ENCODE assay signal across 35 mouse cellular contexts in genomic region chr4:59106661-59107060, GRCm38 (mm10). TPM values are rescaled to one million over a fixed set of nuclear protein-coding genes. Genes with fewer than 3 reads are reported as not detected.
"Had no signal": no experiment of that assay in that cellular context is flagged by ENCODE, and none has a peak within 500 bp of the region (broad histone marks: within the 10 kb centered on the region; RNA-seq: fewer than 3 reads in every experiment).

No protein-coding gene starts in this region.

- H3K36me3 ChIP-seq: embryonic facial prominence, embryonic 10.5 days; embryonic facial prominence, embryonic 12.5 days; embryonic facial prominence, embryonic 13.5 days; embryonic facial prominence, embryonic 15.5 days; forebrain, embryonic 10.5 days; forebrain, embryonic 12.5 days; forebrain, embryonic 15.5 days had no signal

- H3K4me3 ChIP-seq: embryonic facial prominence, embryonic 10.5 days; embryonic facial prominence, embryonic 12.5 days; embryonic facial prominence, embryonic 13.5 days; embryonic facial prominence, embryonic 15.5 days; erythroblast, embryonic 14.5 days; forebrain, embryonic 10.5 days; forebrain, embryonic 12.5 days; forebrain, embryonic 13.5 days; forebrain, embryonic 15.5 days; gastrocnemius, adult 2 months; heart, adult 2 months had no signal

- H3K27me3 ChIP-seq: embryonic facial prominence, embryonic 12.5 days; embryonic facial prominence, embryonic 13.5 days; embryonic facial prominence, embryonic 15.5 days; forebrain, embryonic 12.5 days; forebrain, embryonic 13.5 days; forebrain, embryonic 15.5 days had no signal

- H3K4me1 ChIP-seq: embryonic facial prominence, embryonic 10.5 days; embryonic facial prominence, embryonic 12.5 days; embryonic facial prominence, embryonic 13.5 days; embryonic facial prominence, embryonic 15.5 days; forebrain, embryonic 10.5 days; forebrain, embryonic 12.5 days; forebrain, embryonic 13.5 days; forebrain, embryonic 15.5 days had no signal

- DNase-seq: cerebellum, adult 2 months; cerebellum, adult 8-10 months; cerebellum, adult 9-10 months; cerebellum, adult 9-11 months; cerebellum, postnatal 10 days; cerebellum, postnatal 14 days; cerebellum, postnatal 25 days; cerebellum, postnatal 36 days; embryo, embryonic 11 days; forebrain, postnatal 0 days; gastrocnemius, adult 2 months; gastrocnemius, postnatal 10 days; gastrocnemius, postnatal 14 days; gastrocnemius, postnatal 25 days; gastrocnemius, postnatal 36 days; heart, adult 11 months; heart, adult 18-20 months; heart, adult 2 months had no signal

- H3K27ac ChIP-seq: embryonic facial prominence, embryonic 10.5 days; embryonic facial prominence, embryonic 12.5 days; embryonic facial prominence, embryonic 13.5 days; embryonic facial prominence, embryonic 15.5 days; forebrain, embryonic 10.5 days; forebrain, embryonic 12.5 days; forebrain, embryonic 13.5 days; forebrain, embryonic 15.5 days; gastrocnemius, adult 2 months; heart, adult 2 months had no signal

RNA-seq across cellular contexts. Expression of gene AI481877, which starts 32.1 kb away (rescaled TPM):
- polyA plus RNA-seq: cerebellum, adult 2 months; cortical plate, adult 2 months; embryonic facial prominence, embryonic 10.5 days; embryonic facial prominence, embryonic 11.5 days; embryonic facial prominence, embryonic 12.5 days; embryonic facial prominence, embryonic 13.5 days; embryonic facial prominence, embryonic 14.5 days; embryonic facial prominence, embryonic 15.5 days; erythroblast, embryonic 14.5 days; forebrain, embryonic 10.5 days; forebrain, embryonic 11.5 days; forebrain, embryonic 12.5 days; forebrain, embryonic 13.5 days; forebrain, embryonic 14.5 days; forebrain, embryonic 15.5 days; forebrain, embryonic 16.5 days; forebrain, postnatal 0 days; frontal cortex, adult 2 months; gonadal fat pad, adult 2 months; heart, adult 2 months had no signal
